Mouse (Mus musculus): Measurements from ENCODE around the gene Hadh. TPM values are rescaled to one million over a fixed set of nuclear protein-coding genes. Genes with fewer than 3 reads are reported as not detected.

Gene Hadh
- polyA plus RNA-seq, 1 experiment from 2014 or later: 113 TPM

GRCm38 (mm10) chr3:131190671-131191367 is 81.1 kb downstream of the Hadh start:
- H3K9me3 ChIP-seq (ENCODE audit: low read depth, low read length): no peaks in the 10 kb centered on the region
- H3K4me1 ChIP-seq (ENCODE audit: insufficient read depth): no peaks in the 10 kb centered on the region
- no peak overlapping the region for H3K27ac ChIP-seq (ENCODE audit: low read depth)
- no peak overlapping the region for H3K4me3 ChIP-seq (ENCODE audit: low read depth, low read length)
- TF ChIP-seq CTCF (IDR thresholded peaks at IDR 0.05; ENCODE audit: low read depth): no peak
- peaks cover 3% of the 10 kb centered on the region; the same call in 1 of the 2 replicates for H3K36me3 ChIP-seq (ENCODE audit: insufficient read depth)
- H3K27me3 ChIP-seq (ENCODE audit: insufficient read depth, low read length): no peaks in the 10 kb centered on the region
- DNase-seq (no peak), ATAC-seq (ENCODE audit: insufficient read depth) (peak; percentile 50; the same call in 1 of the 2 replicates)
- no peak overlapping the region for H3K9ac ChIP-seq
- 69% methylated on average over 19 of the region's 19 CpGs for WGBS
- H3K4me2 ChIP-seq: 0 out of 2 replicates have a peak overlapping the region, but pooled peaks have one; percentile 32

GRCm38 (mm10) chr3:131190239-131190638 is 81.7 kb downstream of the Hadh start:
- Histone ChIP-seq H3K9ac (no peak overlapping the region), H3K4me2 (peak overlapping the region; percentile 32), H3K4me1 (ENCODE audit: insufficient read depth) (no peaks in the 10 kb centered on the region), H3K27ac (ENCODE audit: low read depth) (peak overlapping the region; percentile 71; the same call in 1 of the 2 replicates), H3K27me3 (ENCODE audit: insufficient read depth, low read length) (no peaks in the 10 kb centered on the region), H3K4me3 (ENCODE audit: low read depth, low read length) (no peak overlapping the region; the same call in 1 of the 2 replicates), H3K9me3 (ENCODE audit: low read depth, low read length) (no peaks in the 10 kb centered on the region), H3K36me3 (ENCODE audit: insufficient read depth) (peaks cover 3% of the 10 kb centered on the region; the same call in 1 of the 2 replicates)
- ATAC-seq (ENCODE audit: insufficient read depth) (peak; percentile 68; the same call in 1 of the 2 replicates), DNase-seq (peak; percentile 64)
- TF ChIP-seq CTCF (IDR thresholded peaks at IDR 0.05; ENCODE audit: low read depth): no peak
- WGBS: 19% methylated on average over 11 of the region's 11 CpGs

- WGBS: 32% methylated on average over 5 of the region's 5 CpGs
- H3K4me2 ChIP-seq: no peak overlapping the region
- peak; percentile 28; the same call in 1 of the 2 replicates for ATAC-seq (ENCODE audit: insufficient read depth)
- no peak for TF ChIP-seq CTCF (IDR thresholded peaks at IDR 0.05; ENCODE audit: low read depth)
- no peak overlapping the region for H3K4me3 ChIP-seq (ENCODE audit: low read depth, low read length)
- no peaks in the 10 kb centered on the region for H3K27me3 ChIP-seq (ENCODE audit: insufficient read depth, low read length)
- peak; percentile 74 for DNase-seq
- no peaks in the 10 kb centered on the region for H3K9me3 ChIP-seq (ENCODE audit: low read depth, low read length)
- peaks cover 3% of the 10 kb centered on the region; the same call in 1 of the 2 replicates for H3K36me3 ChIP-seq (ENCODE audit: insufficient read depth)
- H3K27ac ChIP-seq (ENCODE audit: low read depth): no peak overlapping the region
- no peaks in the 10 kb centered on the region for H3K4me1 ChIP-seq (ENCODE audit: insufficient read depth)
- no peak overlapping the region for H3K9ac ChIP-seq
These were observed 85.7 kb downstream of the Hadh start for GRCm38 (mm10) chr3:131186193-131186592.

Other genes with a start within 250 kb of the Hadh start
- 31.6 and 32.7 TPM in 2 replicates for gene Lef1, start 161.6 kb downstream of the Hadh start, polyA plus RNA-seq (2014; fragmentation: Nextera tagmentation; extraction: Ambion mirVana)
- gene Cyp2u1, start 31.1 kb upstream of the Hadh start, polyA plus RNA-seq (2014; fragmentation: Nextera tagmentation; extraction: Ambion mirVana): 1.9 TPM in 2 replicates
- 2.1 and 3.1 TPM in 2 replicates for gene Sgms2, start 219.3 kb upstream of the Hadh start, polyA plus RNA-seq (2014; fragmentation: Nextera tagmentation; extraction: Ambion mirVana)